Mouse (Mus musculus): Measurements from ENCODE around the gene Slc25a19.
A peak's percentile ranks its signal among the peaks of the same experiment; 100 is the strongest.
"Not testable (repeated sequence)": the region's sequence is repeated elsewhere in the genome, so short reads cannot be mapped to it uniquely, and the experiment has no call there.

Gene Slc25a19

GRCm38 (mm10) chr11:115627705-115628464, at the start of gene Slc25a19:
TSS of gene Slc25a19 (minus strand) at chr11:115628295.
- peak; percentile 97 to 99 for DNase-seq (ENCODE audit: low spot score in 2 of 2)

- no peak for DNase-seq (ENCODE audit: low spot score in 2 of 2)
These were observed 49.4 kb upstream of the Slc25a19 start for GRCm38 (mm10) chr11:115677511-115677910.

GRCm38 (mm10) chr11:115676738-115677137, 48.6 kb upstream of the Slc25a19 start:
- DNase-seq (ENCODE audit: low spot score in 2 of 2) = no peak

- DNase-seq (ENCODE audit: low spot score in 2 of 2) = no peak
These were observed 46.3 kb upstream of the Slc25a19 start for GRCm38 (mm10) chr11:115674235-115674865.

GRCm38 (mm10) chr11:115673471-115674234, 45.6 kb upstream of the Slc25a19 start:
- no peak for DNase-seq (ENCODE audit: low spot score in 2 of 2)

GRCm38 (mm10) chr11:115672226-115672987, 44.3 kb upstream of the Slc25a19 start:
- DNase-seq (ENCODE audit: low spot score in 2 of 2) = no peak

GRCm38 (mm10) chr11:115670451-115671050, 42.5 kb upstream of the Slc25a19 start:
- DNase-seq (ENCODE audit: low spot score in 2 of 2) = no peak

- DNase-seq (ENCODE audit: low spot score in 2 of 2) = no peak
These were observed 35.7 kb upstream of the Slc25a19 start for GRCm38 (mm10) chr11:115663676-115664335.

GRCm38 (mm10) chr11:115660376-115660775, 32.3 kb upstream of the Slc25a19 start:
- DNase-seq (ENCODE audit: low spot score in 2 of 2) = no peak

GRCm38 (mm10) chr11:115658521-115658920, 30.4 kb upstream of the Slc25a19 start:
- DNase-seq (ENCODE audit: low spot score in 2 of 2) = no peak

GRCm38 (mm10) chr11:115654128-115654527, 26.0 kb upstream of the Slc25a19 start:
- no peak for DNase-seq (ENCODE audit: low spot score in 2 of 2)

GRCm38 (mm10) chr11:115653194-115653593, 25.1 kb upstream of the Slc25a19 start:
- DNase-seq (ENCODE audit: low spot score in 2 of 2) = no peak

- DNase-seq (ENCODE audit: low spot score in 2 of 2) = no peak
These were observed 23.6 kb upstream of the Slc25a19 start for GRCm38 (mm10) chr11:115651680-115652079.

GRCm38 (mm10) chr11:115649706-115650105, 21.6 kb upstream of the Slc25a19 start:
- no peak for DNase-seq (ENCODE audit: low spot score in 2 of 2)

GRCm38 (mm10) chr11:115647459-115647858, 19.4 kb upstream of the Slc25a19 start:
- DNase-seq (ENCODE audit: low spot score in 2 of 2) = peak in 1 of 2 experiments; percentile 71

GRCm38 (mm10) chr11:115646439-115646838, 18.3 kb upstream of the Slc25a19 start:
- DNase-seq (ENCODE audit: low spot score in 2 of 2) = no peak

GRCm38 (mm10) chr11:115645498-115645897, 17.4 kb upstream of the Slc25a19 start:
- not testable (repeated sequence) for DNase-seq (ENCODE audit: low spot score in 2 of 2)

- DNase-seq (ENCODE audit: low spot score in 2 of 2) = no peak
These were observed 16.2 kb upstream of the Slc25a19 start for GRCm38 (mm10) chr11:115644308-115644707.

GRCm38 (mm10) chr11:115643265-115643664, 15.2 kb upstream of the Slc25a19 start:
- no peak for DNase-seq (ENCODE audit: low spot score in 2 of 2)

GRCm38 (mm10) chr11:115642705-115643104, 14.6 kb upstream of the Slc25a19 start:
- no peak for DNase-seq (ENCODE audit: low spot score in 2 of 2)

- no peak for DNase-seq (ENCODE audit: low spot score in 2 of 2)
These were observed 13.6 kb upstream of the Slc25a19 start for GRCm38 (mm10) chr11:115641664-115642036.

All from spleen, postnatal 10 days (tissue).